Mouse (Mus musculus) thymus, adult 2 months (tissue): ENCODE measurements around the gene Smagp.

ENCODE experiments used
- CTCF ChIP-seq: fragments of 200-500 bp; IDR thresholded peaks from 2 replicates; pipeline ENCODE4 v1.5.1; 2012; ENCODE audit warnings: mild to moderate bottlenecking, control low read depth, low read length, moderate library complexity, borderline replicate concordance; ENCODE audit not compliant: control insufficient read depth, poor library complexity, insufficient read depth; ENCODE audit errors: extremely low read depth
- POLR2A ChIP-seq: fragments of 200-500 bp; IDR thresholded peaks from 2 replicates; pipeline ENCODE4 v1.6.1; 2012; ENCODE audit warnings: mild to moderate bottlenecking, low read length, control low read depth, moderate library complexity; ENCODE audit not compliant: control insufficient read depth, poor library complexity, insufficient read depth; ENCODE audit errors: extremely low read depth

DNA sequence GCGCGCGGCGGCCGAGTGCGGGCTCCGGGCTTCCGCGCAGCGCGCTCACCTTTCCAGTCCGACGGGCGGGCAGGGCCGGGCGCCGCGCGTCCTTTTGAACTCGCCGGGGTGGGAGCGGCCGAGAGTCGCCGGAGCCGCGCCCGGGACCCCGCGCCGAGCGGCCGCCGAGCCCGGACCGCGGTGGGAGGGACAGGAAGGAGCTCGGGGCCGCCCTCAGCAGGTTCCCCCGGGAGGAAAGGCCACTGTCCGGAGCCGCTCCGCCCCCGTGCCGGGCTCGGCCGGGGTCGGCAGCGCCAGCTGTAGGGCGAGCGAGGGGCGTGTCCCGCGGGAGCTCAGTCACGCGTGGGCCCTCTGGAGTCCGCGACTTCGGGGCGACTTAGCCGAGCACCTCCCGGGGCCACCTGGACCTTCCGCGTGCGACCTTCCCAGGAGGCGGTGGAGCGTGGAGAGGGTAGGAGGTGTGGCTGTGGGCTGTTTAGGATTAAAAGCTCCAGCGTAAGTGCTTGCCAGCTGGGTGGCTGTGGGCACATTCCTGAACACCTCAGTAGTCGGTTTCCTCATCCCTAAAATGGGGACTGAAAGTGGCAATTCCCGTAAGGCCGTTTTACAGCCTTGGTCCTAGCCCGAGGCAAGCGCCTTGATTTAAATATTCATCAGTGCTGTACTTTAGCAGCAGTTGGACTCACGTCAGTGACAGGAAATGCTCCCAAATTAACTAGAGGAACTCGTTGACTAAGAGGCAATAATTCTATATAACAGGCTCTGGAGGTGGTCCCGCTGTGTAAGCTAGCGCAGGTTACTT lies at the start of gene Smagp:
- no peak for TF ChIP-seq CTCF
- TF ChIP-seq POLR2A, result no peak
